Mouse (Mus musculus): ENCODE measurements at regions not wholly inside any gene's neighbourhood (a gene's known extent, or its start where the extent isn't known, plus 50 kb on each side); places are given as distances from the start of the nearest gene placed in this dataset.

- no peak for DNase-seq (ENCODE audit: low spot score)
These were observed 337.7 kb downstream of the Hlx start for GRCm38 (mm10) chr1:184394559-184395194.

GRCm38 (mm10) chr1:184384088-184384823 is 348.2 kb downstream of the Hlx start:
- DNase-seq (ENCODE audit: low spot score), result no peak

GRCm38 (mm10) chr1:184378665-184379064 is 344.6 kb upstream of the 1700056E22Rik start:
- DNase-seq (ENCODE audit: low spot score), result no peak

- no peak for DNase-seq (ENCODE audit: low spot score)
These were observed 330.9 kb upstream of the 1700056E22Rik start for GRCm38 (mm10) chr1:184365026-184365425.

GRCm38 (mm10) chr1:184358226-184358568 is 324.1 kb upstream of the 1700056E22Rik start:
- no peak for DNase-seq (ENCODE audit: low spot score)

- DNase-seq (ENCODE audit: low spot score), result no peak
These were observed 323.5 kb upstream of the 1700056E22Rik start for GRCm38 (mm10) chr1:184357474-184358225.

- DNase-seq (ENCODE audit: low spot score), result no peak
These were observed 319.8 kb upstream of the 1700056E22Rik start for GRCm38 (mm10) chr1:184353832-184354449.

- no peak for DNase-seq (ENCODE audit: low spot score)
These were observed 317.7 kb upstream of the 1700056E22Rik start for GRCm38 (mm10) chr1:184351760-184352159.

- DNase-seq (ENCODE audit: low spot score), result no peak
These were observed 310.7 kb upstream of the 1700056E22Rik start for GRCm38 (mm10) chr1:184344829-184345228.

GRCm38 (mm10) chr1:184335952-184336351 is 301.9 kb upstream of the 1700056E22Rik start:
- DNase-seq (ENCODE audit: low spot score), result no peak

- DNase-seq (ENCODE audit: low spot score), result peak; percentile 27
These were observed 301.2 kb upstream of the 1700056E22Rik start for GRCm38 (mm10) chr1:184335281-184335680.

- DNase-seq (ENCODE audit: low spot score), result no peak
These were observed 300.7 kb upstream of the 1700056E22Rik start for GRCm38 (mm10) chr1:184334818-184335217.

- DNase-seq (ENCODE audit: low spot score), result no peak
These were observed 299.0 kb upstream of the 1700056E22Rik start for GRCm38 (mm10) chr1:184333086-184333485.

GRCm38 (mm10) chr1:184330516-184331350 is 296.6 kb upstream of the 1700056E22Rik start:
- no peak for DNase-seq (ENCODE audit: low spot score)

- DNase-seq (ENCODE audit: low spot score), result no peak
These were observed 292.1 kb upstream of the 1700056E22Rik start for GRCm38 (mm10) chr1:184326191-184326590.

- no peak for DNase-seq (ENCODE audit: low spot score)
These were observed 290.1 kb upstream of the 1700056E22Rik start for GRCm38 (mm10) chr1:184324234-184324633.

GRCm38 (mm10) chr1:184320521-184321177 is 286.5 kb upstream of the 1700056E22Rik start:
- no peak for DNase-seq (ENCODE audit: low spot score)

GRCm38 (mm10) chr1:184310185-184310815 is 276.2 kb upstream of the 1700056E22Rik start:
- no peak for DNase-seq (ENCODE audit: low spot score)

GRCm38 (mm10) chr1:184304813-184305212 is 270.7 kb upstream of the 1700056E22Rik start:
- no peak for DNase-seq (ENCODE audit: low spot score)

GRCm38 (mm10) chr1:184304204-184304603 is 270.1 kb upstream of the 1700056E22Rik start:
- DNase-seq (ENCODE audit: low spot score), result no peak

GRCm38 (mm10) chr1:184298701-184299100 is 264.6 kb upstream of the 1700056E22Rik start:
- DNase-seq (ENCODE audit: low spot score), result no peak

Measured in yolk sac, embryonic 10.5 days (tissue).